Mouse (Mus musculus) ES-E14 (cell line): Measurements from ENCODE around the gene Lrmda.

Source experiments
- CHD2 ChIP-seq: IDR thresholded peaks from 2 replicates; pipeline ENCODE4 v1.6.1; 2014; ENCODE audit warnings: mild to moderate bottlenecking, low read depth, low read length, inconsistent platforms
- HCFC1 ChIP-seq: IDR thresholded peaks from 2 replicates; pipeline ENCODE4 v1.6.1; 2012; ENCODE audit warnings: low read length, inconsistent platforms, borderline replicate concordance; ENCODE audit not compliant: insufficient read depth
- MAFK ChIP-seq: IDR thresholded peaks from 2 replicates; pipeline ENCODE4 v1.6.1; 2014; ENCODE audit warnings: mild to moderate bottlenecking, low read depth, low read length, inconsistent platforms; ENCODE audit not compliant: insufficient read depth

- TF ChIP-seq CHD2: no peak
- TF ChIP-seq MAFK: no peak
- TF ChIP-seq HCFC1: no peak
These were observed 25.2 kb upstream of the Lrmda start for GRCm38 (mm10) chr14:21994061-21994990.
